Mouse (Mus musculus) cerebellum, adult 11-12 months (tissue): ENCODE data around the gene Fdxr.

Experiments used
- DNase-seq: peaks from one replicate; pipeline ENCODE4 v3.0.0; 2022

Gene Fdxr

DNA sequence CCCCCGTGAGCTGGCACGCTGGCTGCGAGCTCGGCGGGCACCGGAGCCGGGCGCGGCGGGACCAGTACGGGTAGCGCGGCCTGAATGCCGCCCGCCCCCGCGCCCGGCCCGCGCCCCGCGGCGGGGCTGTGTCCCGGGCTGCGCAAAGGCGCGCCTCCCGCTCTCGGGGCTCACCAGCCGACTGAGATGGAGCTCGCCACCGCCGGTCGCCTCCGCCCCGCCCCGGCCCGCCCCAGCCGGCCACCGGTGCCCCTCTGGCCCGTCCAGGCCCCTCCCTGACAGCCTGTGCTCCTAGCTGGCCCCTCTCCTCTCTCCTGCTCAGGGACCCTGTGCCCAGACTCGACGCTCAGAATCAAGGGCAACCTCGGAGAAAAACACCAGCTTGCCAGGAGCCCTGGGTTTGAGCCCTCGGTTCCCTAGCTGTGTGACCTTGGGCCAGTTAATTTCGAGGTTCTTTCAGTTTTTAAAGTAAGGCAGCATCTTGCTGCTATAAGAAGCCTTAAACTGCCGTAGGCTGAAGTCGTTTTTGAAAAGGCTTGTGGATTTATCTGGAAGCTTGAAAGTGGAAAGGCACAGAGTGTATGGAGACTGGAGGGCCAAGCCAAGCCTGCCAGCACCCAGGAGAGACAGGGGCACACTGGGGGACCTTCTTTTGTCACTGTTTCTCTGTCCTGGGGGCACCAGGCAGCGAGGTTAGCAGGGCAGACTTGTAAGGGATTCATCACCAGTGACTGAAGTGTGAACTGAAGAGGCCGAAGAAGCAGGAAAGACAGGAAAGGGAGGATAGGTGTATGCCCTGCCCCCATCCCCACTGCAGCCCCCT, 9.6 kb downstream of the Fdxr start, which contains the start of gene Grin2c:
TSS of gene Grin2c (minus strand) at position 183 of the 823 bp plus-strand sequence.
- peak; percentile 72 for DNase-seq

DNA sequence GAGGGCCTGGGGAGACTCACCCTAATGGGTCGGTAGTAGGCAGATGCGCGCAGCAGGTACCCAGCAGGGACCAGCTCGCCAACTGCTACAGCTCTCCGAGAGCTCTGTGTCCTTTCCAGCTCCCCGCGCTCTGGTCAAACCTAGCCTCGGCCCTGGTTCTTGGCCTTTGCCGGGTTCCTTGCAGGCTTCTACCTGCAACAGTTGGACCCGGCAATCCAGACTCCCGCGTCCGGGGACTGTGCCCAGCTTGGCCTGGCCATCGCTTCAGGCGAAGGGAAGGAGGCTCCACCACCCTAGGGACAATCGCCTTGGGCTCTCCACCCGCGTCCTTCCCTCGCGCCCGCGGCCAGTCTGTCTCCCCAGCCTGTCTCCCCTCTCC, 10.5 kb downstream of the Fdxr start:
- peak; percentile 83 for DNase-seq

DNA sequence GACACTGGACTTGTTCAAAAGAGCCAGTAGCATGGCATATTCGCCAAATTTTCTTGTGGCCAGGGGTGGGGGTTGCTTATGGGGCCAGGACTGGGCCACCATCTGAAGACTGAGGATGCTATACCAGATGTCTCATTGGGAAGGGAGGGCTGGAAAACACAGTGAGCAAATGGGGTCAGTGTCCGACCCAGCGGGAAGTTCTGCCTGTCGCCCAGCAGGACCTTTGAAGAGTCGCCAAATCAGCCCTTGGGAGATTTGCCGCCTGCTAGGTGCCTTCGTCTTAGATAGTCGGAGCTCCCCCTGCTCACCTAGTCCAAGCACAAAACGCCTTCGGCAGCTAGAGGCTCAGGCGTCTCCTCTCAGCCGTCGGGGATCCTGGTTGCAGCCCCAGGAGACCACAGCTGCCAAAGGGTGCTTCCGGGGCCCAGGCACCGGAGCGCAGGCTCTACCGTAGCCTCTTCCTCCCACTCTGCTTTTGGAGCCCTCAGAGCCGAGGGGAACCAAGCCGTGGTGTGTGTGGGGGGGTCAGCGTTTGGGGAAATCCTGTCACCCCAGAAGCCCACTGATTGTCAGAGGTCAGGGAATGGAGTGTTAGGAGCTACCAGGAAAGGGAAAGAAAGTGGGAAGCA, 11.0 kb downstream of the Fdxr start:
- peak; percentile 87 for DNase-seq

DNA sequence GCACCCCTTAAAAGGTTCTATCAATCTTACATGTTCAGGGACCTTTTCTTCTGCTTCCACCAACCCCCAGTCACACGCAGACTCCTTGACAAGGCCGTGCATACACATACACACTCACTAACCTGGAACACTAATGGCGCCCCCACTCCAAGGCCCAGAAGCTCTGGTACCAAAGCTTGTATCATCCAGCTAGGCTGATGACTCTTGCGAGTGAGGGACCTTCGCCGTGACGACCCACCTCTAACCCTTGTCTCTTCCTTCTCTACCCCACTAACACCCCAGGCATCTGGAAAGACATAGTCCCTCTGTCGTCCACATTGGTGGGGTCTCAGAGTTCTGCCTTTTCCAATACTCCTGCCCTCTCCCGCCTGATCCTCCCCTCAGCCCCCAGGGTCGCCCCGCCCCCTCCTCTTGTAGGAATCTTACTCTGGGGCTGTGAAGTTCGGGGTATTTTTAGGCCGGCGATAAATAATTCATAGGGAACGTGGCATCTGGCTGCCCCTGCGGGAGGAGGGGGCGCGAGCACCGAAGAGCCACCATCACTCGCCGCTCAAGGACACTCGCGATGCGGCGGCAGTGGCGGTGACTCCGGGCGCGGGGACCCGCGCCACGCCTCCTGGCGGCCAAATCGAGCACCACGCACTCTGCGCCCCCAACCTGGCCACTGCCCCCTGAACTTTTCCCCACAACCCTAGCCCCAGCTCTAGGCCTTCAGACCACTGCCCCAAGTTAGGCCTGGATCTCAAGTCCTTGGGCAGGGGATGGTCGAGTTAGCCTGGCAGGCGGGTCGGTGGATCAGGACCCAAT, 11.8 kb downstream of the Fdxr start:
- peak; percentile 67 for DNase-seq

DNA sequence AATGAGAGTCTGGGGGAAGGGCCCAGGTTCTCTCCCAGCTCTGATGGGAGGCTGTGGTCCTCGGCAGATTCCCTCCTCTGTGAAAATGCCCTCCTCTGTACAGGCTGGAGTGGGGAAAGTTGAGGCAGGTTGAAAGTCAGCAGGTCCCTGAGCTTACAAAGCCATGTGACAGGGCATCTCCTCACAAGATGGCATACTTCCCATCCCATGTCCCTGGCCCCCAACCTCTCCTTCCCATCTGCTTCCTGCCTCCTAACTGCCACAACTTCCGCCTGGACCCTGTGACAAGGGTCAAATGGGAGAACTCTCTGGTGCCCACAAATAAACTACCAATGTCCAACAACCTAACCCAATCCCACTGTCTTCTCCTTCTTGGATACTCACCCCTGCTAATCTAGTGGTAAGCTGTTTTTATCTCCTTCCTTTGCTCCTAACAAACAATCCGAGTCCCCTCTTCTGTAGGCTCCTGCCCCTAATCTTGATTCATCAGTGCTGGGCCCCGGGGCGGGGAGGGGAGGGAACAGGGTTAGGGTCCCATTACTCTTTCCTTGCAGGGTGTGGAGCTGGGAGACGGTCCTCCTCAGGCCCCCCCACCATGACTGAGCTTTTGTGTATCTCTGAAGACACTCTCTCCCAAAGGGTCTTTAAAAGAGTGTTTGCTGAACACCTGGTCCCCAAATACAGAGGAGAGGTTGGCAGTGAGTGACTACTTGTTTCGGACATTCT, 12.6 kb downstream of the Fdxr start:
- peak; percentile 81 for DNase-seq

DNA sequence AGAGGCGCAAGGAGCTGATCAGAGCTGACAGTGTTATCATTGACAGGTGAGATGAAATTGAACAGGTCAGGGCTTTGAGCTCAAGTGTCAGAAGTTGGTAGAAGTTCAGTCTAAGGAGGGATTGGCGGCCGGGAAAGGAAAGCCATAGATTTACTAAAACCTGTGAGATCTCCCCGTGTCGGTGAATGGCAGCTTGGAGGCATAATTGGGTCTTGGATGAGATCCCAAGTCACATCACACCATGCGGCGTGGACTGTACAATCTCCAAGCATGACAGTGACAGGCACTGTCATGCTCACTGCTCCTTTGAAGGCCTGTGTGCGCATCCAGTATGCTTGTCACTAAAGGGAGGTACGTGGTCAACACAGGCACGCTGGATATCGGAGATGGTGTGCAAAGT, 13.9 kb downstream of the Fdxr start:
- DNase-seq: peak; percentile 78

DNA sequence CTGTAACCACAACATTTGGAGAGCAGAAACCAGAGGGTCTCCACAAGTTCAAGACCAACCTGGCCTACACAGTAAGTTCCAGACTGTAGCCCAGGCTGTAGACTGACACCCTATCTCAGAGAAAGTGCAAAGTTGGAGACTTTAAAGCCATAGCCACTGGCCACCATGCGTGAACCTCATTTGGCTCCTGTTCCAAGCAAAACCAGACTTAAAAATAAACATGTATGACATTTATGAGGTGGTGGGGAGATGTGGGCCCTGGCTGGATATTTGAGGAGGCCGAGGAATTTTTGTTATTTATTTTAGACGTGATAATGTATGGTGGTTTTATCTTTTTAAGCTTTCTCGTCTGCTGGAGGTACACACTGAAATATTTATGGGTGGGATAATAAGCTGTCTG, 17.7 kb downstream of the Fdxr start:
- no peak for DNase-seq

DNA sequence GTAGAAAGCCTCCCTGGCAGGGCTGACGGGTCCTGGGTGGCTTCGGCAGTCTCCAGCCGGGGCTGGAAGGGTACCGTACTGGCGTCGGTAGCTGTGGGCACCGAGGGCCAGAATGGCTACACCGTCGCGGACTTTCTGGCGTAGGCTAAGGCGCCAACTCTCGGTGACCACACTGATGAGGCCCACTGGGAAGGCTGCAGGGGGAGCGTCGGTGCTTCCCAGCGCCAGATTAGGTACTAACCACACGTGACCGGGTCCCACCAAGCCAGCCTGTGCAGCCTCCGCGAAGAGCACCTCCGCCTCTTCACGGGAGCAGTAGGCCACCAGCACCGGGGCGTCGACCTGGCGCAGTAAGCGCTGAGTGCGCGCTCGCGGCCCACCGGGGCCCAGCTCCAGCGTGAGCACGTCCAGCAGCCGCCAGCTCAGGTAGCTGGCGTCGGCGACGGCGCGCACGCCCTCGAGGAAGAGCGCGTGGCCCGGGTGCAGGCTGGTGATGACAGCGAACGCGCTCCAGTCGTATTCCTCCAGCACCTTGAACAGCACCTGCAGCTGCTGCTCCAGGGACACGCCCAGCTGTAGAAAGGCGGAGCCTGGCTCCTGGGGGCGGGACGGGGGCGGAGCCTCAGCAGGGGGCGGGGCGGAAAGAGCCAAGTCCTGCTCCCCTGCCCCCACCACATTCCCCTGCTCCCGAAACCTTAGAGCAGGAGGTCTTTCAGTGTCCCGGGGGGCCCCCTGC, 18.9 kb downstream of the Fdxr start:
- DNase-seq: no peak

DNA sequence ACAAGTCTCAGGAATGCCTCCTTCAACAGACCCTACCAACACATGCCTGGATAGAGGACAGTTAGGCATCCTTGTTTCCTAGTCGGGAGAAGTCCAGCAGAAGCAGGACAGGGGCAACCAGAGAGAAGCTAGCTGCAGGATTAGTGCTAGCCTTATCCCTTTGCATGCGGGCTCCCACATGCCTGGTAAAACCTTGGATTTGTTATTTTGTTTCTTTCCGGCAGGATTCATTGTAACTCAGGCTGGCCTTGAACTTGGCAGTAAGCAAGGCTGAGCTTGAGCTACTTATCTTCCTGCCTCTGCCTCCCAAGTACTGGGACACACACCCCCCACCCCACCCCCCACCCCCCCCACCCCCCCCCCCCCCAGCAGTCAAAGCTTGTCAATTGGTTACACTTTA, 25.6 kb downstream of the Fdxr start:
- no peak for DNase-seq

DNA sequence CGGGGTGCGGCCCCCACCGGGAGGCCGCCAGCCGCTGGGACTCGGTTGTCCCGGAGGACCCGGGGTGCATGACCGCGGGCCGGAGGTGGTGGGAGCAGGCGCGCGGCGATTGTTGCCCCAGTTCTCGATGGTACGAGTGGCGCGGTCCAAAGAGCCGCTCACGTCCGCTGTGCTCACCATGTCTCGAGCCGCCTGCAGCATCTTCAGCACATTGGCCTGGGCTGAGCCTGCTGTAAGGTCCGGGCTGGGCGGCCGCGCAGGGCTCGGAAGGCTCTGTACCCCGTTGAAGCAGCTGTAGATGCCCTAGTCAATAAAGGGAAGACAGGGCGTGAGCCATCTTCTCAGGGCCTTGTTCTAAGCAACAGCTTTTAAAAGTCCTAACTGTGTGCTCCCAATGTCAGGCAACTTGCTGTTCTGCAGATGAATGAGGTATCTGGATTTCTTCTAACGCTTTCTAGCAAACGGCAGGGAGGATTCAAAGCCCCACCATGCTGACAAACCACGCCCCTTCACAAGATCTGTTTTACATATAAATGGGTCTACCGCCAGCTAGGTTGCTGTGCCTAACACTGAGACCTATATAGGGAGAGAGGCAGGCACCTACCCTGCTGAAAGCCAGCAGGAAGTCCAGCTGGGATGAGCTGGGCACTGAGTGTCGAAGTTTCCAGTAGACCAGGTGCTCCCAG, 26.3 kb downstream of the Fdxr start:
- DNase-seq: no peak

DNA sequence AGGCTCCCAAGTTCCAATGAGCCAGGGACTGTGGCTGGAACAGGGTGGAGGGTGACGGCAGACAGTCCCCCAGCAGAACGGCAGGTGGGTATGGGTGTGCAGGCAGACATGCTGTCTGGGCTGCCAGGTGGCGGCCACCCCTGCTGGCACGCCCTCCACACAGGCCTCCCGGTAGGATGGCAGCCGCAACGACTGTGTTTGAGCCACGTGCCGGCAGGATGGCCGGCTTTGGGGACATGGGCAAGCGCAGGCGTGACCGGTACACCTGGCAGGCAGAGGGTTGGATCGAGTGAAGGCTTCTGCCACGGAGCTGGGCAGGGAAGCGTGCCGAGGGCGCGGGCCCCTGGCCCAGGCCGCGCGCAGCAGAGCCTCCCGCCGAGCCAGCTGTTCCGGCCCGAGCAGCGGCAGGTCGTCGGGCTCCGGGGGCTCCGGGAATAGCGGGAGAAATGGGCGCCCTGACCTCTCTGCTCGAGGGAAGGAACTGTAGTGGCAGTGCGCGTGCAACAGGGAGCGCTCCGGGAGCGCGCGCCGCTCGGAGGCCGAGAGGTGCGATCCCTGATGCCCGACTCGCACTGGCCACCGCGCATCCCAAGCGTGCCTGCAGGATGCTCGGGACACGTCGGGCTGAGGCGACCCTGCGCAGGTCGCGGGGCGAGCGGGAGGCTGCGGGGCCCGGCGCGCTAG, 27.0 kb downstream of the Fdxr start:
- no peak for DNase-seq

DNA sequence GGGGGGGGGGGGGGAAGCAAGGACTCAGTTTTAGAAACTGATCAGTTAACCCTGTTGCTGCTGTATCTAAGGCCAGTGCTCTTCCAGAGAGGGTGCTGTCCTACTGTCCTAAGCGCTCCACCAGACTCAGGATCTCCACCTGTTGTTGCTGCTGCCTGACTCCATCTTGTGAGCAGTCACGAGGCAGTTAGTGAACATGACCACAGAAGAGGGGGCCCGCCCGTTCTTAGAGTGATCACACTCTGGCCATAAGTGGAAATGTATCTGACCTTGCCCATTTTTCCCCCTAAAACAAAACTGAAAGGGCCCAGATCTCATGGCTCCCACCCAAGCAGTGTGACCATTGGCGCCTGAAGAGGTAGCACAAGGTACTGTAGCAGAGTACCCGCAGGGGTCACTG, 28.9 kb downstream of the Fdxr start:
- DNase-seq: no peak

DNA sequence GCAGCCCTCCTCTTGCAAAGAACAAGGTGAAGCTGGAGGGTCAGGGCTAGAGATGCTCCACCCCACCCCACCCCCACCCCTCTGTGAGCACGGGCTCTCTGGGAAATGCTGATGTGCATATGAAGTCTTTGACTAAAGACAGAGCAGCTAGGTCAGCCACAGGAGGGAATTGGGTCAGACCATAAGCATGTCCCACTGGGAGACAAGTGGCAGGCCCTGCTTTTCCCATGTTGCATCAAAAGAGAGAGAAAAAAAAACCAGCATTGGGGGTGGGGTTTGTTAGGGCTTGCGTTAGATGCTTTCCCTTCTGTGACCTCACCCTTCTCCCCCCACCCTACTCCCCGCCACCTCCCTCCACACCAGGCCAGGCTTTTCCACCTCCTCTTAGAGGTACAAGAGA, 29.6 kb downstream of the Fdxr start:
- no peak for DNase-seq

DNA sequence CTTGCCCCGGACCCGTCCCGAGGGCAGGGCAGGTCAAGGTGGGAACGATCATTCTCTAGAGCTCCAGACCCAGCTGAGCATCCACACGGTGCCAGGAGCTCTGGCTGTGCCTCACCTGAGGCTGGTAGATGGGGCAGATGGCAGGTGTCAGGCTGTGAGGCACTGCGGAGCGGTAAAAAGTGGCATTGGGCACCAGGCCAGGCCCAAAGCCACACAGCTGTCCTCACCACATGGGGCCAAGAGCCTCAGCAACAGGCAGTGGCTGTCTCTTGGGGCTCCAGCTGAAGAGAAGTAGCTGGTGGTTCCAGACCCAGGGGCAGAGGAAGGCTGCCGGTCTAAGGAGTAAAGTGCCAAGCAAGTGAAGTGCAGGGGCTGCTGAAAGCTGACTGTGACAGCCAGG, 30.5 kb downstream of the Fdxr start:
- peak; percentile 82 for DNase-seq

DNA sequence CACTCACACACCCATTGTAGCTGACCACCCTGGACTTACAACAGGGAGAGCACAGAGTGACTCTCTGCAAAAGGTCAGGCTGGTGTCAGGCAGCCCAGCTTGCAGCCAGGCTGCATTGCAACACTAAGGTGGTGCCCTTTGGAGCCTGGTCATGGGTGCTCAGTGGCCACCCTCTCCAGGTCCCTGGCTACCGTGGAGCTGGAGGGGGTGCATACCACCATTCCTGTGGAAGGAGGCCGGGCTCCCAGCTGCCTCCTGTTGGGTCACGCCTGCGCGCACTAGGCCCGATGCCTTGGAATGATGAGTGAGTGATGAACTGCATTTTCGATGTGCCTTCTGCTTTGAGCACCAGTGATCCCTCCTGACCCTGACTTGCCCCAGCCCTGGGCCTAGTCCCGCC, 32.0 kb downstream of the Fdxr start:
- DNase-seq: no peak

DNA sequence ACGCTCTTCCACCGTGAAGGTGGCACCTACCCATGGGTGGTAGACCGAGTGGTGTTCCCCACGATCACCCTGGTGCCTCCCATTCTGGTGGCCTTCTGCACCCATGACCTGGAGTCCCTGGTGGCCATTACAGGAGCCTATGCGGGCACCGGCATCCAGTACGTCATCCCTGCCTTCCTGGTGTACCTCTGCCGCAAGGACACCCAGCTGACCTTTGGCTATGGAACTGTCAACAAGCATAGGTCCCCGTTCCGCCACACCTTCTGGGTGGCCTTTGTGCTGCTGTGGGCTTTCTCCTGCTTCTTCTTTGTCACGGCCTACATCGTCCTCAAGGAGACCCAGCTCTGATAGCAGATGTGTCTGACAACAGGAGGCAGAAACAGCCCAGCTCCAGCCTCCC, 33.1 kb downstream of the Fdxr start:
- no peak for DNase-seq

DNA sequence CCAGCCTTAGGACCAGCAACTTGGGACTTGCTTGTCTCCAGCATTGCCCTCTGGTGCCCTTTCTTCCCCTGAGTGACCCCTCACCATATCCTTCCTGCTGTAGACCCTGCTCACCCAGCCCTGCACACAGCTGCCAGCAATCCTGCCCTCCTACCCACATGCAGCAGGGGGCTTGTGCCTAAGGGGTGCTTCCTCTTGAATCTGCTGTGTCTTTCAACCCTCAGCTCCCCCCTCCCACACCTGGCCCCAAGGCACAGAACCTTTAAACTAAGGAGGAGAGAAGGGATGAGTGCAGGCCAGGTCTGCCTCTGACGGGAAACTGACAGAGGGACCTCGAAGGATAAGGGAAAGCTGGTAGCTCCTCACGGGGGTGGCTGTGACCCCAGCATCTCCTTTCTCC, 34.1 kb downstream of the Fdxr start:
- DNase-seq: no peak

DNA sequence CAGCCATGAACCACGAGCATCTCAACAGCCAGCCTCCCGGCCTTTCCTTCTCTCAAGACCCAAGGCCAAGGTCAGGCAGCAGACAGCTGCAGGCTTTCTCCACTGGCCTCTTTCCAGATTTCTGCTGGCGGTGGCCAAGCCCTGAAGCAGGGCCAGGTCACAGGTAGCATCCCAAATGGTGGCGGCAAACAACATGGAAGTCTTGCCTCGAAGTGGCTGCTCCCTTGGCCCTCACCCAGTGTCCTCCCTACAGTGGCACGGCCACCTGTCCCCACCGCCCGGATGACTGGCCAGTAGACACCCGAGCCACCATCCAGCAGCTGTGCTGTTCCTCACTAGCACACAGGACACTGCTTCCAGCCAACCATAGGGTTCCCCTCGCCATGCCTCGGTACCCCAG, 35.4 kb downstream of the Fdxr start:
- no peak for DNase-seq

DNA sequence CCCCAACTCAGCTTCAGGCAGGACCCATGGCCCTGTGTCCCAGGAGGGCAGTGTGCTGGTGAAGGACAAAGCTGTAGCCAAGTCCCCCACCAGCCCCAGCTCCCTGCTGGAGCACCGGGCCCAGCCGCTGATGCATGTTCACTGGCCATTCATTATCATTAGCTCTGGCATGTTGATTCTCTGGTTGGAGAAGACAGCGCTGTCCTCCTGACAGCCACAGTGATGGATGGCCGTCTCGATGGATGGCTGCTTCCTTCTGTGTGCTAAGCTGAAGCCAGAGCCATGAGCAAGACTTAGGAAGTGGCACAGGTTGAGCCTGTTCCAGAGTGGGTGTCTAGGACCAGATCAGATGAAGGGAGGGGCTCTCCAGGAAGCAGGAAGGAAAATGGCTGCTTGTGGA, 40.3 kb downstream of the Fdxr start:
- DNase-seq: no peak

DNA sequence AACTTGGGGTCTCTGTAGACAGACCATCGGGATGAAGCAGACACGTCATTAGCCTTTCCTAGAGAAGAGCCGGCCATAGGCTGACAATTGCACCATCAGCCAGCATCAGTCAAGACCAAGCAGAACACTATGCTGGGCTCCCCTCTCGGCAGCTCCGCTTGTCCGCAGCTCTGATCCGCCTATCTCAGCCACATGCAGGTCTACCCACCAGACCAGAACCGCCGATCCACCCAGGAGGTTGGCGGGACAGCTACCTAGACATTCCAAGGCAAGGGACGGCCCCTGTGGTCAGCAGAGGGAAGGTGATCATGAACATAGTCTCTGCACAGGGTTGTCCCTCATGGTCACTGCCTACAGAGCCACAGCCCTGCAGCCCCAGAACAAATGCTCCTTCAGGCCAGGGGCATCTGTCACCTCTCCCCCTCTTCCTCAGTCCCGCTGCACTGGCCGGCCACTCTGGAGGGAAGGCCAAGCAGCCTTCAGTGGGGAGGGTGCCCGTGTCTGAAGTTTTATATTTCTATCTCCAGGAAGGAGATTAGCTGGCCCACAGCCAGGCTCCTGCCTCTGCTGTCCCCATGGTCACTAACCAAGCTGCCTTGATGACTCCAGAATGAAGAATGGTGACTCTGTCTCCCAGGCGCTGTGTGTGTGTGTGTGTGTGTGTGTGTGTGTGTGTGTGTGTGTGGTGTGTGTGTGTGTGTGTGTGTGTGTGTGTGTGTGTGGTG, 42.4 kb downstream of the Fdxr start:
- DNase-seq: no peak
